Mouse (Mus musculus): ENCODE results near the gene Olfr65. TPM values are rescaled to one million over a fixed set of nuclear protein-coding genes. Genes with fewer than 3 reads are reported as not detected.

Gene Olfr65
- total and polyA plus RNA-seq, 2 experiments from 2014 or later: not detected

DNA sequence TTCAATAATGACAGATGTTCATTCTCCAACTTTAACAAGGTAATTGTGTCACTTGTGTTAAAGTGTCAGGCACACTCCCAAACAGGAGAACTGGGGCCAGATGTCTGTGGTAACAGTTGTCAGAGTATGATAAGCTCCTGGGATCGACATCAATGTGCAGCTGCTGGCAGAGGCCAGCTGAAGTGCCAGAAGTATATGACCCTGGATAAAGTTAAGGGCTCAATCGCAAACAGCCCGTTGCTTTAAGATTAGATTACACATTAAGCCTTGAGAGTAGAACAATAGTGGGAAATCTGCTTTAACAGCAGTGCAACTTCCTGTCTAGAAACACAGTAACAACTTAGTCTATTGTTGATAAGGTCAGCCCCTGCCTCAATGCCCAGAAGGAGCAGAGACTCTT is 6.8 kb downstream of the Olfr65 start:
- WGBS: 63% methylated on average over 3 of the region's 3 CpGs
- no peak for DNase-seq (ENCODE audit: low spot score)
- Histone ChIP-seq H3K4me1 (ENCODE audit: insufficient read depth, low read length) (no peaks in the 10 kb centered on the region), H3K4me3 (ENCODE audit: low read depth, low read length) (no peak overlapping the region), H3K36me3 (ENCODE audit: insufficient read depth, low read length) (no peaks in the 10 kb centered on the region), H3K4me2 (ENCODE audit: low read depth, low read length, poor library complexity, severe bottlenecking) (no peak overlapping the region), H3K27me3 (ENCODE audit: insufficient read depth, low read length) (no peaks in the 10 kb centered on the region), H3K9ac (replicated peaks; ENCODE audit: low read length, poor library complexity, severe bottlenecking) (no peak overlapping the region), H3K27ac (ENCODE audit: low read depth, low read length) (no peak overlapping the region), H3K9me3 (ENCODE audit: low read length) (no peaks in the 10 kb centered on the region)
- no peak for TF ChIP-seq CTCF (IDR thresholded peaks at IDR 0.05)
- ATAC-seq (ENCODE audit: low FRiP score): no peak

DNA sequence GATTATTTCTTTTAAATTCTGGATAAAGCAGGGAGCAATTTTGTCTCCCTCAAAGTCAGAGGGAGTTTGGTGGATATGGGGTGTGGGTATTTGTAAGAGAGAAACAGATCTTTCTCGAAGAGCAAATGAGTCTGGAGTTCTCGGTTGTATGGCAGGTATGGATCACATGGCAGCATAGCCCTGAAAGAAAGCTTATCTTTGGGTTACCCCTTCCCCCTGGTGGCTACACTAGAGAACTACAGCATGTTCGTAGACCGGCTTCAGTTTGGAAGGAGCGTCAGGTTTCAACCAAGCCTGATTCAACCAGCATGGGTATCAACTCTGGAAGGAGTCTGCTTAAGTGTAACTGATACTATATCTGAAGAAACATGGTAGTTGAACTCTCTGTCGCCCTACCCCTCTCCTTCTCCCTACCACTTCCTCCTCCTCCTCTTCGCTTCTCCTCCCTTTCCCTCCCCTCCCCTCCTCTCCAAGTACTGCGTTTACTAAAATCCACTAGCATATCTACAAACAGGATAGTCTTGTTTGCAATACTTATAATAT is 9.8 kb downstream of the Olfr65 start:
- H3K27ac ChIP-seq (ENCODE audit: low read depth, low read length): no peak overlapping the region
- 60% methylated on average over 8 of the region's 8 CpGs for WGBS
- H3K4me2 ChIP-seq (ENCODE audit: low read depth, low read length, poor library complexity, severe bottlenecking): no peak overlapping the region
- ATAC-seq (ENCODE audit: low FRiP score) (no peak), DNase-seq (ENCODE audit: low spot score) (no peak)
- no peaks in the 10 kb centered on the region for H3K9me3 ChIP-seq (ENCODE audit: low read length)
- no peaks in the 10 kb centered on the region for H3K27me3 ChIP-seq (ENCODE audit: insufficient read depth, low read length)
- H3K9ac ChIP-seq (replicated peaks; ENCODE audit: low read length, poor library complexity, severe bottlenecking): no peak overlapping the region
- no peak overlapping the region for H3K4me3 ChIP-seq (ENCODE audit: low read depth, low read length)
- H3K36me3 ChIP-seq (ENCODE audit: insufficient read depth, low read length): no peaks in the 10 kb centered on the region
- peak; percentile 37 for TF ChIP-seq CTCF (IDR thresholded peaks at IDR 0.05)
- H3K4me1 ChIP-seq (ENCODE audit: insufficient read depth, low read length): no peaks in the 10 kb centered on the region

DNA sequence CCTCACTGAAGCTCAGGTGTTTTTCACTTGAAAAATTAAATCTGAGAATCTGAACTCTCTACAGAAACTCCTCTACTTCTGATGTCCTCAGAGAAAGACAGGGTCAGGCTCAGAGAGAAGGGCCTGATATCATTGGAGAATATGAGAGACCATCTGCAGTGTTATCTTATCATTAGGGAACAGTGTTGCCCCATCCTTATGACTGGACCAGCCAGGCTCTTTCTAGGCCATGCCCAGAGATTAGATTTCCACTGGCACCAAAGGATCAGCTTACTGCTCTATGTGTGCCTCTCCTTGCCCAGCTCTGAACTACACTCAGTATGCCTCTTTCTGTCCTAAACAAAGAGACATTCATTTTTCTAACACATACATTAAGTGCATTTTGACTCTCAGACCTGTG is 12.1 kb downstream of the Olfr65 start:
- ATAC-seq (ENCODE audit: low FRiP score): no peak
- H3K36me3 ChIP-seq (ENCODE audit: insufficient read depth, low read length): no peaks in the 10 kb centered on the region
- H3K9ac ChIP-seq (replicated peaks; ENCODE audit: low read length, poor library complexity, severe bottlenecking): no peak overlapping the region
- H3K4me3 ChIP-seq (ENCODE audit: low read depth, low read length): no peak overlapping the region
- H3K27ac ChIP-seq (ENCODE audit: low read depth, low read length): no peak overlapping the region
- H3K4me1 ChIP-seq (ENCODE audit: insufficient read depth, low read length): no peaks in the 10 kb centered on the region
- H3K9me3 ChIP-seq (ENCODE audit: low read length): no peaks in the 10 kb centered on the region
- H3K27me3 ChIP-seq (ENCODE audit: insufficient read depth, low read length): no peaks in the 10 kb centered on the region
- H3K4me2 ChIP-seq (ENCODE audit: low read depth, low read length, poor library complexity, severe bottlenecking): no peak overlapping the region
- DNase-seq (ENCODE audit: low spot score): no peak
- no peak for TF ChIP-seq CTCF (IDR thresholded peaks at IDR 0.05)

DNA sequence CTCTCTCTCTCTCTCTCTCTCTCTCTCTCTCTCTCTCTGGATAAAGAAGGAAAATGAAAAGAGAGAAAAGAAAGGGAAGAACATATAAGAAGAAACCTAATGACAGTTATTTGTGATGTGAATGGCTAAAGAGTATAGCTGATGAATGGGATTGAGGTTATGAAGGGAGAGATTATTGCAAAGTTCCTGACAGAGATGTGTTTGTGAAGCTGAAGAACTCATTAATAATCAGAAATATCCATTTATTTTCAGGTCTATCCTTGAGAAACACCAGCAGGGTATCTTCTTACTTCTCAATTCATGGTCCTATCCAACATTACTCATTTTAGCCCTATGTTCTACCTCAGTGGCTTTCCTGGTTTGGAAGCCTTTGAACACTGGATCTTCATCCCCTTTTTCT is 25.2 kb downstream of the Olfr65 start, which contains the start of gene Olfr631:
Olfr631 (plus strand) TSS at position 301 of the 400 bp plus-strand sequence.
- ATAC-seq (ENCODE audit: low FRiP score) (no peak), DNase-seq (ENCODE audit: low spot score) (no peak)
- Histone ChIP-seq H3K4me1 (ENCODE audit: insufficient read depth, low read length) (no peaks in the 10 kb centered on the region), H3K4me3 (ENCODE audit: low read depth, low read length) (no peak within 1 kb of the TSS), H3K27ac (ENCODE audit: low read depth, low read length) (no peak within 1 kb of the TSS), H3K9me3 (ENCODE audit: low read length) (no peaks in the 10 kb centered on the region), H3K4me2 (ENCODE audit: low read depth, low read length, poor library complexity, severe bottlenecking) (no peak within 1 kb of the TSS), H3K36me3 (ENCODE audit: insufficient read depth, low read length) (no peaks in the 10 kb centered on the region), H3K9ac (replicated peaks; ENCODE audit: low read length, poor library complexity, severe bottlenecking) (no peak within 1 kb of the TSS), H3K27me3 (ENCODE audit: insufficient read depth, low read length) (no peaks in the 10 kb centered on the region)
- no peak for TF ChIP-seq CTCF (IDR thresholded peaks at IDR 0.05)

DNA sequence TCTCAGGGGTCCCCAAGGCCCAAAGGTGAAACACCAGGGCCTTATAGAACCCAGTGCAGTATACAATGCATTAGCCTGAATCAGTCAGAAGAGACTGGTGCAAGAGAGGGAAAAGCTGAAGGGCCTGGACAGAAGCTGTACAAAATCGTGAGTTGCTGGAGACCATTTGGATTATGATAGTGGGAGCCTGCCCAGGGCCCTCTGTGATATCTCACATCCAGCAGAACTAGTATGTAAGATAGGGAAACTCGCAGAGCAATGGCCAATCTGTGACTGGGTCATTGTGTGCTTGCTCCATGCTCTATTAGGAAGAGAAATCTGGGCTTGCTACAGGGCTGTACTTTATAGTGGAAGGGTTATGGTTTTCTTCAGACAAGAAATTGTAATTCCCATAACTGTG is 31.0 kb downstream of the Olfr65 start, which contains the start of gene Olfr632:
Olfr632 (plus strand) TSS at position 84 of the 400 bp plus-strand sequence.
- DNase-seq (ENCODE audit: low spot score) (no peak), ATAC-seq (ENCODE audit: low FRiP score) (no peak)
- TF ChIP-seq CTCF (IDR thresholded peaks at IDR 0.05): no peak
- Histone ChIP-seq H3K36me3 (ENCODE audit: insufficient read depth, low read length) (no peaks in the 10 kb centered on the region), H3K4me2 (ENCODE audit: low read depth, low read length, poor library complexity, severe bottlenecking) (no peak within 1 kb of the TSS), H3K27ac (ENCODE audit: low read depth, low read length) (no peak within 1 kb of the TSS), H3K4me1 (ENCODE audit: insufficient read depth, low read length) (no peaks in the 10 kb centered on the region), H3K4me3 (ENCODE audit: low read depth, low read length) (no peak within 1 kb of the TSS), H3K9ac (replicated peaks; ENCODE audit: low read length, poor library complexity, severe bottlenecking) (no peak within 1 kb of the TSS), H3K9me3 (ENCODE audit: low read length) (no peaks in the 10 kb centered on the region), H3K27me3 (ENCODE audit: insufficient read depth, low read length) (no peaks in the 10 kb centered on the region)
- WGBS: 57% methylated on average over 2 of the region's 2 CpGs

DNA sequence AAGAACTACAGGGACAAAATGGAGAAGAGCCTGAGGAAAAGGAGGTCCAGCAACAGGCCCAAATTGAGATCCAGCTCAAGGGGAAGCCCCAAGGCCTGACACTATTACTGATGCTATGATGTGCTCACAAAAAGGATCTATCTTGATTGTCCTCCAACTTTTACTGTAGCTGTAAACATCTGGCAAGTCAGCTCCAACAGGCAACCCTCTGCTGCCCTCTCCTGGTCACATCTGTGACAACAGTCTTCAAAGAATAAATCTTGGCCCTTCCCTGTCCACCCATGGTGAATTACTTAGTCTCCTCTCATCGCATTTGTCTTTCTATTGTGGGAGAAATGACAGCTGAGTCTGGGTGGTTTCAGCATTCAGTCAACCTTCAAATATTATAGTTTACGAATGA is 39.4 kb downstream of the Olfr65 start:
- DNase-seq (ENCODE audit: low spot score) (peak; percentile 69), ATAC-seq (ENCODE audit: low FRiP score) (no peak)
- no peaks in the 10 kb centered on the region for H3K9me3 ChIP-seq (ENCODE audit: low read length)
- no peaks in the 10 kb centered on the region for H3K4me1 ChIP-seq (ENCODE audit: insufficient read depth, low read length)
- H3K27ac ChIP-seq (ENCODE audit: low read depth, low read length): no peak overlapping the region
- no peak overlapping the region for H3K4me3 ChIP-seq (ENCODE audit: low read depth, low read length)
- H3K36me3 ChIP-seq (ENCODE audit: insufficient read depth, low read length): no peaks in the 10 kb centered on the region
- H3K4me2 ChIP-seq (ENCODE audit: low read depth, low read length, poor library complexity, severe bottlenecking): no peak overlapping the region
- H3K27me3 ChIP-seq (ENCODE audit: insufficient read depth, low read length): no peaks in the 10 kb centered on the region
- TF ChIP-seq CTCF (IDR thresholded peaks at IDR 0.05): peak; percentile 88
- no peak overlapping the region for H3K9ac ChIP-seq (replicated peaks; ENCODE audit: low read length, poor library complexity, severe bottlenecking)
- WGBS: 31% methylated on average over 2 of the region's 2 CpGs
